Mouse (Mus musculus): ENCODE data around the gene Abhd17a.

The Abhd17a gene

DNA sequence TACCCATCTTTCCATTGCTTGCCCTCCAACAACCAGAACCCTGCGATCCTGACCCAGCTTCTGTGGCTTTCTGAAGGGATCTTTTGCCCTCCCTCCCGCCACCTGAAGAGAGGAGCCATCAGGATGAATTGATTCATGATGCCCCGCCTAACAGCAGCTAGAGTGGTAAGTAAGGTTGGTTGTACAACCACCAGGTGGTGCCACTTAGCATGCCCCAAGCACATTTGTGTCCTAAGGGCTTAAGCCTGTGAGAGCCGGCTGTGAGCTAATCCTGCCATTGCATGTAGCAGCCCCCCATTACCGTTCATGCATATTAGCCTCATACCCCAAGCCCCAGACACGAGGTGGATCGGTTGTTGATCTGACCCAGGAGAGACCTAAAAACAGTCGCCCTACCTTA is 11.2 kb downstream of the Abhd17a start:
- in situ Hi-C loops (cut with MboI; ENCODE audit: unreplicated experiment in 2 of 2) = loop anchor here (5.0 to 10.0 kb wide), 5 partner anchors 33 to 166 kb away; partner anchors contain the start of gene Ap3d1 (in 1 of the 2)

DNA sequence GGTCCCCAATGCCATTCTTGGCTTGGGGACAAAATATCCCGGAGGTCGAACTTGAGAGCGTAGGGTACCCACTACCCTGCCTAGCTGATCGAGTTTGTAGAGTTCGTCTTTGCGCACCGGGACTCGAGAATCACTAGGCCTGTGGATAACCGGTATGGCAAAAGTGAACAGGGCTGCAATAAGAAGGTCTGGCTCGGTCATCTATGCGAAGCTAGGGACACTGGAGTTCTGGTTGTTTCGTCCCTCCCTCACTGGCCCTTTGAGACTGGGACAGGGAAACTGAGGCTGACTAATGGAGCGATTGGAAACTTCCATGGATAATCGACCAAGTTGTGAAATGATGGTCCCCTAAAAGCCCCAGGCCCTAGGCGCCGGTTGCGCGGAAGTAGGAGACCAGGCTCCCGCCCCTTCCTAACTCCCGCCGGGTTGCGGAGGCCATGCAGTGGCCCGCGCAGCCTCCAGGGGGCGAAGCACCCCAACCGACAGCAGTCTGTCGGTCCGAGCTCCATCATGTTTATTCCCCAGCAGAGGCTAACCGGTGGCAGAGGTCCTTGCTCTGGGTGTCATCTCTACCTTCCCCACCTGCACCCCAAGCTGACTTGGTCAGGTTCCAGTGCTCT is 11.9 kb downstream of the Abhd17a start:
- in situ Hi-C loops (cut with MboI; ENCODE audit: unreplicated experiment in 2 of 2) = loop anchor here (5.0 to 10.0 kb wide), 5 partner anchors 34 to 167 kb away; partner anchors contain the start of gene Ap3d1 (in 1 of the 2)

DNA sequence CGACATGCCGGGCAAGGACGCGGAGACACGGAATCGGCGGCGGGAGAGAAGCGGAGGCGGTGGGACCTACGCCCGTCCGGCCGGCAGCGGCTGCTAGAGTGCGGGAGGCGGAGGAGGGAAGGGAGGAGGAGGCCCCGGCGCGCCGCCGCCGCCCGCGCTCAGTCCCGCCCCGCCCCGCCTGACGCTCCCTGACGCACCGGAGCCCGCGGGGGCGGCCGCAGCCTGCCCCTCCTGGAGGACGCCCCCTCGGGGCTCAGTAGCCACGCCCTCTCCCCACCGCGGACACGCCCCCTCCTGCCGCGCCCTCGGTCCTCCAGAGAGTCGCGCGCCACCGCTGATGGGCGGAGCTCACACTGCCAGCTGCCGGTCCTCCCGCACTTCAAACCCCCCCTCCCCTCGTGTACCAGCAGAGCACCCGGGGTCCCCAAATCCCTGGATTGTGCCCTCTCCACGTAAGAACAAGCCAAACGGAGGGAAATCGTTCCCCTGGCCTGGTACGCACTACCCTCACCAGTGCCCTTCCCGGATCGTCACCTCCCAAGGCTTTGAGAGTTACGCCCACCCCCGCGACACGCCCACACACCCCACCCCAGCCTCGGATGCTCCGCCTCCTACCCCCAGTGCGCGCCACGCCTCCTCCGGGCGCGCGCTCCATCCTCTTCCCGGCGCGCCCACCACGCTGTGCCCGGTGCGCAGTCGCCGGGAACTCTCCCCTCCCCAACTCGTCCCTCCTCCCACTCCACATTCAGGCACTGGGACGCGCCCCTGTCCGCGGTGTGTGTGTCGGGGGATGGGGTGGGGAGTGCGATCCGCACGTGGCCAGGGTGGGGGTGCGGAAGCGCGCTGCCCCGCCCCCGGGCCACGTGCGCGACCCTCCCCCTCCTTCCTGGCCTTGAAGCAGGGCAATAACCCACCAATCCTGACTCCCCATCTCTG is 12.7 kb downstream of the Abhd17a start, which contains the start of gene Klf16:
Gene Klf16 (minus strand): TSS at position 127 of the 936 bp plus-strand sequence.
- in situ Hi-C loops (cut with MboI; ENCODE audit: unreplicated experiment in 2 of 2) = loop anchor here (5.0 to 10.0 kb wide), 5 partner anchors 35 to 167 kb away; partner anchors contain the start of gene Ap3d1 (in 1 of the 2)

DNA sequence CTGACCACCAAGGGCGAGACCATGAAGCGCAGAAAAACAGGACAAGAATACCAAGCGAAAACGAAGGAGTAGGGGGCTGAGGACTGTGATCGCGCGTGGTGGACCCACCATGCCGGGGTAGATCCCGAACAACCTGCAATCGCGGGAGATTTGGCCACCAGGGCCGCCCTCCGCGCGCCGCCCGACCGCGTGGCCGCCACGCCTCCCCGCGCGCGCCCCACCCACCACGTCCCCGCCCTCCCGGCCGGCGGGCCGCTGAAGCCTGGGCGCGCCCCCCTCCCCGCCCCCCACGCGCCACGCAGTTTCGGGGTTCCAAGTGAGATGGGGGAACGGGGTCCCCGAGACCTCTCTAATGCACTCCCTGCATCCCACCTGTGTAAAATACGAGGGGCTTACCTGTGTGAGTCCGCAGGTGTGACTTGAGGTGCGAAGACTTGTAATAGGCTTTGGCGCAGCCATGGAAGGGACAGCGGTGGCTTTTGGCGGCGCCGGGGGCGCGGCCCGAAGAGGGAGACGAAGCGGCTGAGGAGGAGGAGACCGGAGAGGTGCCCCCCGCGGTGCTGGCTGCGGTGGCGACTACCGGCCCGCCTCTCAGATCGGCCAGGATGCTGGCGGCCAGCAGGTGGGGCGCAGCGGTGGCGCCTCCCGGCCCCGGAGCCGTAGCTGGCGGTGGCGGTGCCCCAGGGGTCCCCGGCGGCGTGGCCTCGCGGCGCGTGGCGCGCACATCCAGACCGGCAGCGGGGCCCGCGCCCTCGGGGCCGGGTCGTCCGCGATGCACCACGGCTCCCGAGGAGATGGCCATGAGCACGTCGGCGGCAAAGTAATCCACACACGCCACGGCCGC is 13.6 kb downstream of the Abhd17a start:
- in situ Hi-C loops (cut with MboI; ENCODE audit: unreplicated experiment in 2 of 2) = loop anchor here (5.0 to 10.0 kb wide), 5 partner anchors 36 to 168 kb away; partner anchors contain the start of gene Ap3d1 (in 1 of the 2)

DNA sequence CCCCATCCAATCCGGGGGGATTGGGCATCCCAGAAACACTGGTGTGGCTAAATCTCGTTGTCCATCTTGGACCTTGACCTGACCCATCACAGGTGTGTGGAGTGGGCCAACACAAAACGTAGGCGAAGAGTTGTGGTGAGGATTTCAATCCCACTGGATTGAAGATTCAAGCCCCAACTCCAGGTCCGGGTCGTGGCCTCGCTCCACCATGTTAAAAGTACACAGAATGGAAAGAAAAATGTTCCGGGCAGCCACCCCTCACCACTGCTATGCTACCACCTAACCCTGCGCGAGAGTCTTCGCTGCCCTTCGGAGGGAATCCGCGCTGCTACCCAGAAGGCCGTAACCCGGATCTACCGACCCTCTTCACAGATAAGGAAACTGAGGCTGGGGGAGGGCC is 14.2 kb downstream of the Abhd17a start:
- in situ Hi-C loops (cut with MboI; ENCODE audit: unreplicated experiment in 2 of 2) = loop anchor here (5.0 to 10.0 kb wide), 5 partner anchors 36 to 169 kb away; partner anchors contain the start of gene Ap3d1 (in 1 of the 2)

DNA sequence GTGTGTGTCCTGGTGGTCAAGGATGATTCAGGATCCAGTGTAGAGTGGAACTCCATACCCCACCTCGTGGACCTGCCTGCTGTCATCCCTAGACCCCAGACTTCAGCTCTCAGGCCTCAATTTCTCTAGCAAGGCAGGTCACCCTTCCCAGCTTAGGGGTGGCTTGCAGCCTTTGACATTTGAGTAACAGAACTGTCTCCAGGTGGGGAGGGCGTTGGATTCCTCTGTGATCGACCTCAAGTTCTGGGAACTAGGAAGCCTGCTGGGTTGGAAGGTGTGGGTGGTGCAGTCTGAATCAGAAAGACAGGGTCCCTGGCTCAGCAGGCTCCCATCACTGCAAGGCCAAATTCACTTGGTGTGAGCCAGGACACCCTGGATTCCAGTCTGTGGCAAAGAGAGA is 15.2 kb downstream of the Abhd17a start:
- in situ Hi-C loops (cut with MboI; ENCODE audit: unreplicated experiment in 2 of 2) = loop anchor here (5.0 to 25.0 kb wide), 6 partner anchors 37 to 312 kb away; partner anchors contain the start of gene Ap3d1 (in 1 of the 2)

DNA sequence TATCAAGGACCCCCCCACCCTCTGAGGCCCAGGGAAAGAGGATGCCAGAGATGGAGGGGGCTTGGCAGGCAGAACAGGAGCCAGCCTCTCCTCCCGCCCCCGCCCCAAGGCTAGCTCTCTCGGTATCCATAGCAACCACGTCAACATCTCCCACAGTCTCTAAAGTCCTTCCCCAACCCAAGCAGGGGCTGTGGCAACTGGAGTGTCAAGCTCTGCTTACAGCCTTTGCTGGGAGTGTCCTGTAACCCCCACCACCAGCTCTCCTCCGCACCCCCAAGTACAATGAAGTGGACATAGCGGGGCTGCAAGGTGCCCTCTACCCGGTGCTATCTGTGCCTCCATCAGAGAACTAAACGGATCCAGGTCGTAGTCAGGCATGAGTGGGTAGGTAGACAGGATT is 16.2 kb downstream of the Abhd17a start:
- in situ Hi-C loops (cut with MboI; ENCODE audit: unreplicated experiment in 2 of 2) = loop anchor here (10.0 to 25.0 kb wide), 2 partner anchors 171 to 313 kb away; partner anchors contain the start of gene Ap3d1 (in 1 of the 2)

DNA sequence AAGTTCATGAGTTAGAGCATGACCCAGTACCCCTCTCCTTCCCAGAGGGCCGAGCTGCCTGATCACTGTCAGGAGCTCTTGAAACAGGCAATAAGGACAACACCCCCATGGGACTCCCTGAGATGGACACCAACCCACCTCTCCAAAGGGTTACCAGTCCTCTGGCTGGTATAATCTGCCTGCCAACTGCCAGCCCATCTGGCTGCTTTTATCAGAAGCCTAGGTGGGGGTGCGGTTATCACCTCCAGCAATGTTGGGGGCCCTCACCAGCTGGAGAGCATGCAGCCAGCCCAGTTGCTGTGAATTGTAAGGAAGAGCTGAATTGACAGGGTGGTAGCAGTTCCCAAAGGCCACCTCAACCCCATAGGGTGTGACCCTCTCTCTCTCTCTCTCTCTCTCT is 17.7 kb downstream of the Abhd17a start:
- in situ Hi-C loops (cut with MboI; ENCODE audit: unreplicated experiment in 2 of 2) = loop anchor here (10.0 to 25.0 kb wide), 2 partner anchors 172 to 315 kb away; partner anchors contain the start of gene Ap3d1 (in 1 of the 2)

DNA sequence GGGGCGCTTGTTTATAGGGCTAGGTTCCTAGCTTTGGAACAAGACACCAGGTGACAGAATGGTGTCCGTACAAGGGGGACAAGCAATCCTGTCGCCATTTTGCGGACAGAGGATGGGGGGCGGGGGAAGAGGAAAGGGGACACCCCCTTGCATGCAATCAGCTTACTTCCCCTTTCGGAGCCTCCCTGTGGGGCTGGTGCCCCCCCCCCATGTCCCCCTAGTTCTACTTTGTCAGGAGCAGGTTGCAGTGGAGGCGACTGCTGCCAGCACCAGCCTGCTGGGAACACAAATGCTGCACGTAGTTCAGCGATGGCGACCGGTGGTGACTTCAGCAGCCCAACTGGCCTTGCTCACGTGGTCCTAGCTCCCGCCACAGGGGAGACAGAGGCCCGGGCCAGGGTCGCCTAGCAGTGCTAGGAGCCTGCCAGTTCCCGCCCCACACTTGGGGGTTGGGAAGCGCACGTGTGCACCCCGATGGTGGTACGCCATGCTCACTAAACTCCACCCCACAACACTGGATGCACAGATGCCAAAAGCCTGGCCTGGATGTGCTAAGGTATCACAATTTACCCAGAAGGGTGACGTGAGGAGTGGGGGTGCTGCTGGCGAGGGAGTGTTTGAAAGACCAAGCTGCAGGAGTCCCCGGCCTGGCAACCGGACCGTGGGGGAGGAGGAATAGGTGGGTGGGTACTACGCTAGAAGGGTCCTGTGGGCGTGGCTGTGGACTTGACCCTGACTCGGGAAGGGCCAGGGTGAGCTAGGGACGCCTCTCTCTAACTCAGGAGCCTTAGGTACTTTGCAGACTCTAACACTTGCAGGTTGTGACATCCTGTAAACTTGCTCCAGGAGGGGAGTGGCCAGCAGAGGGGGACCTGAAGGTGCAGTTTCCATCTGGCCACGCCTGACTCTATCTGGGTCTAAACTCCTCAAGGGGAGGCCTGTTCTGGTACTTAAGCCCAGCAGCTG is 19.0 kb downstream of the Abhd17a start:
- in situ Hi-C loops (cut with MboI; ENCODE audit: unreplicated experiment in 2 of 2) = loop anchor here (10.0 to 25.0 kb wide), 2 partner anchors 174 to 316 kb away; partner anchors contain the start of gene Ap3d1 (in 1 of the 2)

DNA sequence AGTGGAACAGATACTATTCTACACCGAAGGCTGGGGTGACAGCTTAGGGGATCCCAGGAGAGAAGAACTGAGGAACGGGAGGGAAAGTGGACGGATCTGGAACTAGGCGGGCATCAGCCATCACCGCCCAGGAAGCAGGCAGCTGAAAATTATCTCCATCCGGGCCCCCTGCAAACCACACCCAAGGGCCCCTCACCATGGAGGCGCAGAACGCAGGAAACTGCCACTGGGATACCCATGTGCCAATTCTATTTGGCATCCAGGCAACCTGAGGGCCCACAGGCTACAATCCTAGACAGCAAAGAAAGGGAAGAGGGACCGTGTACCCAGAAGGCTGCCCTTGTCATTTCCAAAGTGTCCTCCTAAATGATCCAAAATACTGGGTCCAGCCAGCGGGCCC is 19.7 kb downstream of the Abhd17a start:
- in situ Hi-C loops (cut with MboI; ENCODE audit: unreplicated experiment in 2 of 2) = loop anchor here (10.0 to 25.0 kb wide), 2 partner anchors 174 to 317 kb away; partner anchors contain the start of gene Ap3d1 (in 1 of the 2)

DNA sequence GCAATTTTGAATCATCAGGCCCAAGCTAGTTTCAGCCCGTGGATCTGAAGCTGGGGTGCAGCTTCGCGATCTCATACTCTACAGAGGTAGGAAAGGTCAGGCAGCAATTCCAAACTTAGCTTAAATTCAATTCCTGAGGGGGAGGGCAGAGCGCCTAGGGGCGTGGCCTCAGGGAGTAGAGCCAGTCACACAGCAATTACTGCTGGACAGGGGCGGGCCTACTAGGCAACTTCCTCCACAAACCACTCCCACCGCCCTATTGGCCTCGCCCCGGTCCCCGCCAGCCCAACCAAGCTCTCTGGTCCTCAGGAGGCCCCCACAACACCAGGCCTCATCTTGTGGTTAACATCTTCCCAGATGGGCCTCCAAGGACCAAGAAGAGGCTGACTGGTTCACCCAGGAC is 20.5 kb downstream of the Abhd17a start:
- in situ Hi-C loops (cut with MboI; ENCODE audit: unreplicated experiment in 2 of 2) = loop anchor here (10.0 to 25.0 kb wide), 2 partner anchors 175 to 318 kb away; partner anchors contain the start of gene Ap3d1 (in 1 of the 2)

DNA sequence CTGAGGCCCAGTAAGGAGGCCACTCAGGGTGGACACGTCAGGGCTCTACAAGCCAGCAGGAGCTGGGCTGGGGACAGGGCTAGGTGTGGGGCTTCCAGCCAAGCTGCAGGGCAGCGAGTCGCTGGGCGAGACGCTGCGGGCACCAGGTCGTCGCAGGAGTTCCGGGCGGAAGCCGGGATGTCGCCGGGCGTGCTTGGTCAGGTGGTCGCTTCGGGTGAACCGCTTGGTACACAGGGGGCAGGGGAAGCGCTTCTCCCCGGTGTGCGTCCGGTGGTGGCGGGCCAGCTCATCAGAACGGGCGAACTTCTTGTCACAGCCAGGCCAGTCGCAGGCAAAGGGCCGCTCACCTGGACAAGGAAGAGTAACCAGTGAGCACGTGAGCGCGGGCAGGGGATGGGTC is 21.3 kb downstream of the Abhd17a start:
- in situ Hi-C loops (cut with MboI; ENCODE audit: unreplicated experiment in 2 of 2) = loop anchor here in 1 of 2 experiments (25.0 kb wide), 1 partner anchor 318 kb away; no protein-coding TSS in a partner anchor

DNA sequence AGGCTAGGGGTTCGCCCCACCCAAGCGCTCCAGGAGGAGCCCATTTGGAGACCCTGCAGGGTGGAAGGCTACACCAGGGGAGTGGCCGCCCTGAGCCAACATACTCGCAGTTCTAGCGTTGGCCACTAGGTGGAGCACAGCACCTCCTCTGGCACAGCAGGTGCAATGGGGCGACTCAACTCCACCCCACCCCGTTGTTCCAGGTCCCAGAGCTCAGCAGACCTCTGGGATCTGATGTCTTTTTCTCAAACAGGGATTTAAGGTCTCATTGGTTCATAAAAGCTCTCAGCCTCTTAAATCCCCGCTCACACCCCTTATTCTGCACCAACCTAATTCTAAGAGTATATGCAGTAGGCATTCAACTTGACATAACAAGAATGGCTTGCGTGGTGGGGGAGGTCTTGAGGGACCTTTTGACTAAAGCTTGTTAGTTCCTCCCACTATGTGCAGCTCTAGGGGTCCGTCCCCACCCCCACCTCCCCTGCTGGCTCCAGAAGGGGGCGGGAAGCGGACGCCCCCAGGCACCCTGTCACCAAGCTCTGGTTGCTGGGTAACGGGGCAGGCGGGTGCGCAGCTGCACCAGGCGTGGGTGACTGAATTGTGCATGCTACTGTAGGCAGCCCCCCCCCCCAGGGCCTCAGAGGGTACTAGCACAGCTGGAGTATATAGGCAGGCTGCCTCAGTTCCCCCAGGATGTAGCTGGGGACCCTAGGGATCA is 23.6 kb downstream of the Abhd17a start:
- in situ Hi-C loops (cut with MboI; ENCODE audit: unreplicated experiment in 2 of 2) = loop anchor here in 1 of 2 experiments (25.0 kb wide), 1 partner anchor 321 kb away; no protein-coding TSS in a partner anchor

DNA sequence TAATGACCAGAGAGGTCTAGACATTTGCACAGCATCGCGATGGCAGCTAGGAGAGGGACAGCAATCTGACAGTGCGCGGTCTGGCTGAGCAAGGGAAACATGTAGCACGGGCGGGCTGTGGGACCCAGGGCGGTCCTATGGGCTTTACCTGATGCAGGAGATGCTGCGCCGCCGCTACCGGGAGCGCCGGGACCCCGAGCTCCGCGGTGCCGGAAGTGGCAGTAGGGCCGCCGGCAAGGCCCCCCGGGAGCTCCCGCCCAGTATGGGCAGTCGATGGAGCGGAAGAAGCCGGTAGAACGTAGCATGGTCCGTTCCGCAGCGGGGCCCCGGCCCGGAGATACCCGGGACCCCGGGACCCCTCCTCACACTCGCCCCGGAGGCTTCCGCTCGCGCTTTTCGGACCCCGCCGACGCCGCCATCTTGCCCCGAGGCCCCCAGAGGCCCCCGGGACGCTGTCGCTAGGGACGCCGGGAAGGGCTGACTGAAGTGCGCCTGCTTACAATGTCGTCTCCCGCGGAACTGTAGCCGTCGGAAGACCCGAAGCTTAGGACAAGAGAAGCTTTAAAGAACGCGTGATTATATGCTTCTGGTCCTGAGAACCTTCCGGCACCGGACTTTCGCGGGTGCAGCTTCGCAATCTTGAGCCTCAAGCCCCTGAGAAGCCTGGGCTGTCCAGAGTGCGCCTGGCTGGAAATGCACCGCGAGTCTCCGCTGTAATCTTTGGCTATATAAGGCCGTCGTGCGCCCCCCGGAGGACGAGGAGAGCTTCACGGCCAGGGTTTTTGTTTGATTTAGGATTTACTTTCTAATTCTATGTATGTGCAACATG is 28.8 kb downstream of the Abhd17a start, which contains the start of gene Rexo1:
Gene Rexo1 (minus strand): TSS at position 445 of the 829 bp plus-strand sequence.
- in situ Hi-C loops (cut with MboI; ENCODE audit: unreplicated experiment in 2 of 2) = loop anchor here in 1 of 2 experiments (25.0 kb wide), 1 partner anchor 326 kb away; no protein-coding TSS in a partner anchor

DNA sequence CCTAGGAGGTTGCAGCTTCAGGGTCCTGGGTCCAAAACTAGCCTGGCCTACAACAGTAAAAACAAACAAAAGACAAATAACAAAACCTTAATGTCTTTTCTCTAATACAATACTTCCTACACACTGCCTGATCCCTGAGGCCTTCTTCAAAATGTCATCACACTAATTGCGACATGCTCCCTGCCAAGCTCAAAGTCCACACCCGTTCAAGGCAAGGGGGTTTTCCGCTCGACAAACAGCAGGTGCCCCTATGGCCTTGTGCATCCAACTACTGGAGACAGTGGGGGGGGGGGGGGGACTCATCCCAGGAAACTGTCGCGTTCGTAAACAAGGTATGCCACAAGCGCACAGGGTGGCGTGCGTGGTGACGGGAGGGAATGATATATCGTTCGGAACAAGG is 29.5 kb downstream of the Abhd17a start:
- in situ Hi-C loops (cut with MboI; ENCODE audit: unreplicated experiment in 2 of 2) = loop anchor here in 1 of 2 experiments (25.0 kb wide), 1 partner anchor 327 kb away; no protein-coding TSS in a partner anchor

DNA sequence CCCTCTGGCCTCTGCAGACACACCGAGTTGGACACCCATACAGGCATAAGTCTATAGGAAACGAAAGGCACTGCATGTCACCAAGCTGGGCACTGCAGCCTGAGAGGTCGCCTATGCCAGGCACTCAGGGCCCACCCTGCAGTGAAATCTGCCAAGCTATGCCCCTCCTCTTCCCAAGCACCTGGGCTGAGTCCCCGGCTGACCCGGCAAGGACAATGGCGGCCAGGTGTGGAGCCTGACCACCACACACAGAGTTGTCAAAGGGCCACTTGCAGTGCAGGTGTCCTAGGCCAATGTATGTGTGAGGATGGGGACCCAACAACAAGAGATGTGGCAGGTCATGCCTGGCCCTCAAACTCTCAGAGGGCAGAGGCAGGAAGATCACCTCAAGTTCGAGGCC is 30.7 kb downstream of the Abhd17a start:
- in situ Hi-C loops (cut with MboI; ENCODE audit: unreplicated experiment in 2 of 2) = loop anchor here (5.0 to 25.0 kb wide), 2 partner anchors 37 to 328 kb away; no protein-coding TSS in a partner anchor
